Mouse (Mus musculus) layer of hippocampus, postnatal 14 days (tissue): ENCODE data around the gene Igsf21. TPM values are rescaled to one million over a fixed set of nuclear protein-coding genes. Genes with fewer than 3 reads are reported as not detected.

ENCODE experiments used
- DNase-seq, 2 experiments: peaks; one replicate each; pipeline ENCODE4 v3.0.0; 2021 to 2022; ENCODE audit warnings: low spot score in 2 of 2, mixed read lengths in 1 of 2
- total RNA-seq, 2 experiments: library from RNA; stranded (reverse); gene quantifications; 2 replicates each; pipeline ENCODE4 v1.2.3; 2021

Gene Igsf21
- total RNA-seq, 2 experiments from 2014 or later = 65.7 to 73.0 TPM

DNA sequence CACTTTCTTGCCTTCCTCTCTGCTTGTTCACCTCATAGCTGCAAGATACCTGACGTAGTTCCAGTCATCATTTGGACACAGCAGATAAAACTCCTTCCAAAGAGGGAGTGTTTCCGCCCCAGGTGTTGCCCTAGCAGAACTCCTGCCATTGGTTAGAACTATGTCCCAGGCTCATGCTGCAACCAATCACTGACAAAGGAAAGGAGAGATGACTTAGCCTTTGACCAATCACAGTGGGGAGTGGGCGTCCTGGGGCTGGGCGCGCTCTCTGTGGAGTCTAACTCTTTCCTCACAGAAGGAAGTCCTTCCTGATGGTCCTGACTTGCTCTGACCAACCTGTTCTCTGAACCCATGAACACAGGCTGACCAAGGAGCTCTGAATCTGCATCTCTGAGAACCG lies 44.4 kb downstream of the Igsf21 start:
- DNase-seq = no peak

DNA sequence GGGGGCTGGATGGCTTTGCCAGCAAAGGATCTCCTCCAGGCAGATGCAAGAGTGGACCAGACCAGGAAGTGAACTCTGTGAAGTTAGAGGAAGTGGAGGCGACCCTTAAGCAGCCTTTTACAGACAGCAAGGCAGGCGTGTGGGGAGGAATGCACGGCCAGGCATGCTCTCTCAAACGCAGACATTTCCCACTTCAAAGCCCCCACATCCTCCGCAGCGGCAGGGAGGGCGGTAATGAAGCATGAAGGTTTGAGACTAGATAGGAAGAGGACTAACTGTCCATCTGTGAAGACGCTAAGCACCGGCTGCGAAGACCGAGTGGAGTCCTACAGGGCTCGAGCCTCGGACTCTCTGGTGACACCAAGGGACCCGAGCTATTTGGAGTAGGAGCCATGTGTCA lies 46.3 kb downstream of the Igsf21 start:
- DNase-seq = no peak

DNA sequence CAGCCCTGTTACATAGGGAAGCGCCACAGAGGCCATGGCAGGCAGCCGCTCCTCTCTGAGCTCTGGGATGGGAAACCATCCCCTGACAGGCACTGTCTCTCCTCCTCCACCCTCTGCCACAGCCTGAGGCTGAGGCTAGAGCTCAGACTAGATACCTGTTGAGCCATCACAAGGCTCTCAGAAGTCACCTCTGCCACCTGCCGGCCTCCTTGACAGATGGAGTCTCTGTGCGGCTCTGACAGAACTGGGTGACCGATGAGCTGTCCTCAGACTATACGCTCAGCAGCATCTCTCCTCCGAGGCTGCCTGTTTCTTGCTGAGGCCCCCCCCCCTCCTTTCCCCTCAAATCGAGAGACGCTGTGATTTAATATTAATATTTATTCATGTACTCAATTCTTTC lies 49.9 kb downstream of the Igsf21 start:
- no peak for DNase-seq

DNA sequence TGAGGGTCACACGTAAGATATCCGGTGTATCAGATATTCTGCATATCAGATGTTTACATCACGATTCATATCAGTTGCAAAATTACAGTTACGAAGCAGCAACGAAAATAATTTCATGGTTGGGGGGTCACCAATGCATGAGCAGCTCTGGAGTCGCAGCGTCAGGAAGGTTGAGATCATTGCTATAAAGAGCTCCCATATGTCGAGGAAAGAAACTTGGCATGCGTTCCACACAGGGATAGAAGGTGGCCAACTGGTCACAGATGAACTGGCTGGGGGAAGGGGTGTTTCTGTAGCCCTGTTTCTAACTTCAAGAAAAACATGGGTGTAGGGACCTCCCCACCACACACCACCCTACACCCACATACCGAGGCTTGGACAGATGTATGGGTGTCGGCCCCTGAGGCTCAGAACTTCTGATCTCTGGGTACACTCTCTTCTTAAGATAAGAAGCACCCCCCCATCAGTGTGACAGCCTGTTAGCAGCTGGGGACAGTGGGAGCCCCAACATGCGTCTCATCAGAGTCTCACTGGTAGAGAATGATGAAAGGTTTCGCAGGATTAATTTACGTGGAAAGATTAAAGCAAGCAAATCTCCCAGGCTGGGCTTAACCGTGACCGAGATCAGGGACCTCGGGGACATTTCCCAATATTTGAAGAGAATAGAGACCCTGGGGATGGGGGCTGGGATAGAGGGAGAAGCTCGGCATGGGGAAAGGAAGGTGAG lies 54.1 kb downstream of the Igsf21 start:
- DNase-seq = no peak

DNA sequence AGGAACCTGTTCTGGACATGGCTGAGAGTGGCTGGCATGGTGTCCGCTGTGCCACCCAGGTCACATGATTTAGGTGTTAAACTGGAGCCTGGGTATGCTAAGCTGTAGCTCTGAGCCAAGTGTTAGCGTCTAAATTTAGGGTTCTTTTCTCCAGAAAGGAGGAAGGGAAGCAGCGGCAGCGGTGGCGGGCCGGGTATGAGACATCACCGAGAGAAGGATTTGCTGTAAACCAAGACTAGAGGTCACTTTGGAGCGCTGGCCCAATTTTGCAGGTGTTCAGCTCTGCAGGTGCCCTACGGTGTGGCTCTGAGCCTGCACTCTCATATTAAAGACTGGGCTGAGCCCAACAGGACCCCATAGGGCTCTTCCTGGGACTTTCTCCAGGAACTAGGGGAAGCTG lies 57.0 kb downstream of the Igsf21 start:
- DNase-seq = no peak

DNA sequence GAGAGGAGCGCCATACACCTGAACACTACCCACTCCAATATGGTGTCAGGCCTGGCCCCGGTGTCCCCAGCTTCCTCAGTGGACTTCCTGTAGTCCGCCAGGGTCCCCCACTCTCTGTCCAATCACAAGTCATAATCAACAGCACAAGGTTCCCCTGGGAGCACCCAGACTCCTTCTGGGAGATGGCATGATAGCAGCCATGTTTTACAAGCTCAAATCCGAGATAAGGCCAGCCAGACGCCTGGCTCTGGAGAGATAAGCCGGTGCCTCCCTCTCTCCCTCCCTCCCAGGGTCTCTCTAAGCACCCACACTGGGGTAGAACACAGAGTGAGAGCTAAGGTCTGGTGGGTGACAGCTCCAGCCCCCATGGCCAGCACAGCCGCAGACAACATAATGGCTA lies 58.0 kb downstream of the Igsf21 start:
- no peak for DNase-seq

DNA sequence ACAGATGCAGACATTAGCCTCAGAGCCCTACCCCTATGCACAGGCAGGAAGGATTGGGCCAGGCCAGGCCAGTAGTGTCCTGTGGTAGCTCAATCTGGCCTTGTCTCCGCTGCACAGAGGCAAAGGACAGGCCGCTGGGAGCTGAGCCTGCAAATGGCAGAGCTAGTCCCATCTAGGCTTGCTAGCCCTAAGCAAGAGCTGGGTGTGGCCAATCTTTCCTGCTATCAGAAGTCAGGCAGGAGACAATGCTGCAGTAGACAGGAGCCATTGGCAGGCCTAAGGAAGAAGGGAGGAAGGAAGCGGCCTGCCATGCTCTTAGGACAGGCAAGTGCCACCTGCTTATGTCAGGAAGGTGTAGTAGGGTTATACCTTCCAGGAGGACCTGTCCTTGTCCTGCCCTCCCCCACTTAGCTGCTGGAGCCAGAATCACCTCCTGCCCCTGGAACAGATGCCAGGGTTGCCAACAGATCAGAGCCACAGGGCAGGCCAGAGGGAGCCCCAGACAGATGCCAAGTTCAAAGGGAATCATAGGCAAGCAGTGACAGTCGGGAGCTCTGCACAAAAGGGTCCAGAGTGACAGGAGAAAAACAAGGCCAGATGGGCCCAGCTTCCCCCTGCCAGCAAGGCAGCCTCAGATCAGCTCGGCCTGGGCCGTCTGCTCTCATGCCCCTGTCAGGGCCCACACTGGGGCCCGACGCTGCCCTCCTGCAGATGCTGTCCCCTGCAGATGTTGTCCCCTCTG lies 59.0 kb downstream of the Igsf21 start:
- DNase-seq = no peak

DNA sequence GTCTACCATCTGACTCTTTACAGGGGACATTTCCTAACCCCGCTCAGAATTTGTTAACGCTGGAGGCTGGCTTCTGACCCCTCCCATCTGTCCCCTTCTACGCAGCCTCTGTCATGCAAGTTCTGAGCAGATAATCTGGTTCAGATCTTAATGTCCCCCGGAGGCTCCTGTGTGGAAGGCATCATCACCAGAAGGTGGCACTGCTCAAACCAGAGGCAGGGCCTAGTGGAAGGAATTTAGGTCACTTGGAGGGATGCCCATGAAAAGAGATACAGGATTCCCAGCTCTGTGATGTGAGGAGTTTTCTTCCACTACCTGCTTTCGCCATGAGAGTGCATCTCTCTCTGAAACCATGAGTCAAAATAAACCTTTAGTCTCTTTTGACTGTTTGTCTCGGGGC lies 67.0 kb downstream of the Igsf21 start:
- DNase-seq = no peak

DNA sequence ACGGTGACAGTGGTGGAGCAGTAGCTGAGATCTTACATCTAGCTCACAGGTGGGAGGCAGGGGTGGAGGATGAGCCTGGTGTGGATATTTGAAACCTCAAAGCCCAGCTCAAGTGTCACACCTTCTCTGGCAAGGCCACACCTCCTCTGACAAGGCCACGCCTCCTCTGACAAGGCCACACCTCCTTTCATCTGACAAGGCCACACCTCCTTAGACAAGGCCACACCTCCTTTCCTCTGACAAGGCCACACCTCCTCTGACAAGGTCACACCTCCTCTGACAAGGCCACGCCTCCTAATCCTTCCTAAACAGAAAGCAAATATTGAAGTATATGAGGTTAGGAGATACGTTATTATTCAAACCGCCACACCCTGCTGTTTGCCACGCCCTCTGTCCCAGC lies 69.5 kb downstream of the Igsf21 start:
- no peak for DNase-seq

DNA sequence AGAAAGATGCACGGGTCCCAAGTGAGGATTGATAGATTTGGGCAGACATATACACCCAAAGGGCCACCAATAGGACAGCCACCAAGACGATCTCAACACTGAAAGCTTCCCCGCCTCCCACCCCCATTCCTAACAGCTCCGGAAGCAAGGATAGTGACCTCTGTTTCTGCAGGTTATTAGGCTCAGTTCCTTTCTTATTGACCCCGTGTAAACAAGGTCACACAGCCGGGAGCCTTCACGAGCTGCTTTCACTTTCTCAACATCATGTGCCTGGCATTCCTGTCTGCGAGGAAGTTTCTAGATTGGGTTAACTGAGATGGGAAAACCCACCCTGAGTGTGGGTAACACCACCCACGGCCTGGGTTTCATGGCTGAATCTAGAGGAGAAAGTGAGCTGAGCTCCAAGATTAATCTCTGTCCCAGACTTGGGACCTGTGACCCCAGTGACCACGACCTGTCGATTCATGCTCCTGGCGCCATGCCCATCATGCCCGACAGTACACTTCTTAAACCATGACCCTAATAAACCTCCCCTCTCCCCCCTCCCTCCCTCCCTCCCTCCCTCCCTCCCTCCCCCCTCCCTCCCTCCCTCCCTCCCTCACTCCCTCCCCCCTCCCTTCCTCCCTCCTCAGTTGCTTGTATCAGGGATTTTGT lies 72.7 kb downstream of the Igsf21 start:
- DNase-seq = no peak

DNA sequence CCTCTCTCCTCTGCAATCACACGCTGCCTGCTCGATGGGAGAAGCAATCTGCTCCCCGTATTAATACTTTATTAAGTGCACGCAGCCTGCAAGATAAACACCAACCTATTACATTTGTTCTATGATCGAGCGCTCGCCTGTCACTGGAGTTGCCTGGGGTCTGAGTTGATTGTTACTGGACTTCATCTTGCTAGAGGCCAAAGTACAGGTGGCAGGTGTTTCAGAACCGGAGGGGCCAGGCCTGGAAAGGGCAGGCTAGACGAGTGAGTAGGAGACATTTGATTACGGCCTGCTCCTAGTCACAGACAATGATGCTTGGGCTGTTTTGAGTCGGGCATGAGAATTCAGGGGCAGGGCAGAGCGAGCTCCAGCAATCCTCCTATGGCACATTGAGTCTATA lies 73.5 kb downstream of the Igsf21 start:
- DNase-seq = no peak

DNA sequence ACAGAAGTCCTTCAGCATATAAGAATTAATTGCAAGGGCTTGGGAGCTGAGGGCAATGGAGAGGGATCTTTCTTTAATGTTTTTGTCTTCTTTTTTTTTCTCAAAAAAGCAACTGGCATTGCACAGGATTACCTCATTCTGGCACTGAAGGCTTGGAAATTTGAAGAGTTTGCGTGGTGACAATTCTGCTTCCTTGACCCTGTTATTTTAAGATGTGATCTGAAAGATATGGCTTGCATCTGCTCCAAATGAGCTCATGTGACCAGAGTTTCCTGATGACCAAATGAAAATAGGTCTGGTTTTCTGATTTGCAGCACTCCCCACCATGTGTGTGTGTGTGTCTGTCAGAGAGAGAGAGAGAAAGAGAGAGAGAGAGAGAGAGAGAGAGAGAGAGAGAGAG lies 74.7 kb downstream of the Igsf21 start:
- DNase-seq = no peak

DNA sequence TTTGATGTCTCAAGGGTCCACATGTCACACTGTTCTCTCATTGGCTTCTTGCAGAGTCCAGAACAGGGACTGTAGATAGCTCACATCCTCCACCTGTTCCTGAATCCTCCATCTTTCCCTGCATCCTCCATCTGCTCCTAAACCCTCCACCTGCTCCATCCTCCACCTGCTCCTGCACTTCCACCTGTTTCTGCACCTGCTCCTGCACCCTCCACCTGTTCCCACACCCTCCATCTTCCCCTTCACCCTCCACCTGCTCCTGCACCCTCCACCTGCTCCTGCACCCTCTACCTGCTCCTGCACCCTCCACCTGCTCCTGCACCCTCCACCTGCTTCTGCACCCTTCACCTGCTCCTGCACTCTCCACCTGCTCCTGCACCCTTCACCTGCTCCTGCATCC lies 75.4 kb downstream of the Igsf21 start:
- DNase-seq = no peak

DNA sequence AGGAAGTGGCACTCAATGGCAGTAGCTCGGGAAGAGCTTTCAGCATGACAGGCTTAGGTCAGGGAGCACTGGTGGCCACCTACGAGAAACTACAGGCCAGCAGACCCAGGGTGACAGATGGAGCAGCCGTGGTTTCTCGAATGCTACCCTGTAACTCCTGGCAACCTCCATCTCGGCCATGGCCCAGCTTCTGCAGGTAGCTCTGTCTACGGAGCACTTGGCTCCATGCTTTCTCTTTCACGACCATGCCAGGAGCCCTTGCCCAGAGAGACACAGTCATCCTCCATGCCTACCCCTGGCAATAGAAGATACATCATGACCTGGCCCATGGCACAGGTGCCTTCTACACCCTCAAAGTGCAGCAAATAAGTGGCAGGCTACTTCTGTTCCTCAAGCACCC lies 80.7 kb downstream of the Igsf21 start:
- no peak for DNase-seq

DNA sequence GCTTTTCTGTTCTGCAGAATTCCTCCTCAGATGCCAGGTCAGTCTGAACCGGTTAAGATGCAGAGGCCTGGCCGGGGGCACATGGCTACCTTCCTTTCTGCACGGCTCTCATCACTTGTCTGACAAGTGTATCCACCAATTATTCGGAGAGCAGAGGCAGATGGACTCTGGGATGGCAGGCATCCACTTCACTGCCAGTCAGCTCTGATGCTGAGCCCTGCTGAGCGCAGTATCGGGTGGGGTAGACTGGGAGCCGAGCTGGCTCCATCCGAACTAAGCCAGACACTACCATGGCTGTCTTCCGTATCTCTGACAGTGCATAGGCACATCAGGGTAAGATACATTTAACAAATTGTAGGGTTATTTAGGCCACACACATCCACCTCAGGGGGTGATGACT lies 81.9 kb downstream of the Igsf21 start:
- DNase-seq = no peak

DNA sequence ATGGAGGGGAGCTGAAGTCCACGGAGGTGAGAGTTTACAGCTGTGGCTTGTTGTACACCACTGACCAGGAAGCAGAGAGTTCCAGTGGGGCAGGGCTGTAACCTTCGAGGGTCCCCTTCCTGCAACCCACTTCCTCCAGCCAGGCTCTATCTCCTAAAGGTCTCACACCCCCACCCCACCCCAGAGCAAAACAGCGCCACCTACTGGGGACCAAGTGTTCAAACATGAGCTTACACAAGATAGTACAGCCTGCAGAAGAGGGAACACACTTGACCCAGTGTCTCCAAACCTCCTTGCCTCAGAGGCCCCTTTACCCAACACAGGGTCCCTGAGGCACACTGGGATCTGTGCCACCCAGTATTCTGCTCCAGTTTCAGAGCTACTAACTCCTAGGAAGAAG lies 87.0 kb downstream of the Igsf21 start:
- no peak for DNase-seq

DNA sequence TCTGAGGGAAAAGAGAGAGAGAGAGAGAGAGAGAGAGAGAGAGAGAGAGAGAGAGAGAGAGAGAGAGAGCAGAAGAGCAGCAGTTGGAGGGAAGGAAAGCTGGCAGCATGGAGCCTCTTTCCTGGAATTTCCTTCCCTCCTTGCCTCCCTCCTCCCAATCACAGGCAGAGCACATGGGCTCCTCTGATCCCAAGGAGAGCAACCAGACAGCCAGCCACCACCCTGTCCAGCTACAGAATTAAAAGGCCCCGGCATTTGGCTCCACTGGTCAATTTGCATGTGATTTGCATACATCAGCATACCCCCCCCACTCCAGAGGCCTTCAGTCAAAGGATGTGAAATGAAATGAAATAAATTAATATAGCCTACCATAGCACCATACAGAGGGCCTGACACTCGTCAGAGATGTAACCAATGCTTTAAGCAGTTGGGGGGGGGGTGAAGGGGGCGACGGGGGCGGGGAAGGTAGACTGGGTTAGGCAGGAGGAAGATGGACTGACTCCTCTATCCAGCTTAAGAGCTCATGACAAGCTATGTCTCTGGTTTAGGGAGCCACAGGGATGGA lies 91.6 kb downstream of the Igsf21 start:
- DNase-seq = no peak

DNA sequence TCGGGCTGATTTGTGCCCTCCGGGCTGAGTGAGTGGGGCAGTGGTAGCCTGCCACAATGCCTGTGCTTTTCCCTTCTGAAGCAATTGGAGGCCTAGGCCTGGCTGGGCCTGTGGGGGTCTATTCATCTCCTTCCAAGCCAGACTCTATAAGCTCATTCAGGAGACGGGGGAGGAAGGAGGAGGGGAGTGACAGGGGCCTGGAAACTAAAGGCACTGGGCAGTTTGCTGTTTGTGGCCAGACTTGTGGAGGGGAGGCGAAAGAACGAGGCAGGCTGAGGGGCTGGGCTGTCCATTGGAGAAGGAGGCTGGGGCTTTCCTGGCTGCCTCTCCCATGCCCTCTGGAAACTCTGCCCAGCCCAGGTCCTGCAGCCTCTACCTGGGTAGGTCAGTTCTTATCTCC lies 92.1 kb downstream of the Igsf21 start:
- DNase-seq = peak; percentile 41 to 71

DNA sequence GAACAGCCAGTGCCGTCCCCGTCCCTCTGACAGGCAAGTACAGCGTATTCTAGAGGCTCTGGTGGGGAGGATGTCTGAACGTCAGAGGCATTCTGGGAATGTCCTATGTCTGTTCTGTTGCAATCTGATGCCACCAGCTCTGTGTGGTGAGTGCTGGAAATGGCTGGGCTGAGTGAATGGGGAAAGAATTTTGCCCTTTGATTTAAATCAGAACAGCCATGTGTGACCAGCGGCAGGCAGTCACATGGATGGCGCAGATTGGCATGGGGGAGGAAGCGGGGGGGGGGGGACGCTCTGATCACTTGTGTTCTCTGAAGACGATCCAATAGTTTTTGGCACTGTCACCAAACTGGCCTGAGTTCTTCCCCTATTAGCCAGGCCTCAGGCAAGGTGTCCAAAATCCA lies 92.9 kb downstream of the Igsf21 start:
- DNase-seq = peak; percentile 26 to 59

DNA sequence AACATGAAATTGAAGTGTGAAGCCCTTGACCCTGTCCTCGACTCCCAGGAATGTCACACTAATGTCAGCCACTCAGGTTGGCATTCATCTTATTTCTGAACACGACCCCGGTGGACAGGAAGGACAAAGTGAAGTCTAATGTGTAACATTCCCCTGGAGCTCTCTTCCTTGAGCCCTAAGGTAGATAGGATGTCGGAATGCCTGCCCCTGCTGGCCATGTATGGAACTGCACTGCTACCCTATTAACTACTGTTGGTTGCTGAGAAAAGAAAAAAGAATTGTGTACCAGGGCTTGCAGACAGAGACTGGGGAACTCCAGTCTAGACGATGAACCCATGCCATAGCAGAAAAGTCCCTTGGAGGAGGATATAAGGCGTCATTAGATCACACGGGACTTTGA lies 93.5 kb downstream of the Igsf21 start:
- DNase-seq = peak; percentile 54 to 56

DNA sequence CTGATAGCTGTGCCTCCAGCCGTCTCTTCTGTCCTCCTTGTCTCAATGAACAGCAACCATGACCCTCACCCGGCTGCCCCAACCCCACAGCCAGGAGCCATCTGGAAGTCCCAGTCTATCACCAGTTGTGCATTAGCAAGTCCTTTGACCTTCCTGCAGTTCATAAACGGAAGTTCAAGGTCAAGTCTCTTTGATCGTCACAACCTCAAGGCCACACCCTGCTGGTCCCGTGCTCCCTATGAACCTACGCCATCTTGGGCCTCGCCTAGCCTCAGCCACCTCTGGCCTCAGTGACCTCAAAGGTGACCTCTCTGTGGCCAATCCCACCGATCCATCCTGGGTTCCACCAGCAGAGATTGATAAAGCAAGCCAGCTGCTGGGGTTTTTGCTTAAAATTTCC lies 96.9 kb downstream of the Igsf21 start:
- no peak for DNase-seq
